Mouse (Mus musculus): ENCODE data around the gene Msi2. TPM values are rescaled to one million over a fixed set of nuclear protein-coding genes. Genes with fewer than 3 reads are reported as not detected.

The Msi2 gene
- total RNA-seq, 4 experiments from 2014 or later: 158 to 319 (median 228) TPM

GRCm38 (mm10) chr11:88560634-88561033, 157.7 kb downstream of the Msi2 start:
- DNase-seq: no peak

- DNase-seq: no peak
Measured at GRCm38 (mm10) chr11:88559365-88559970, 158.8 kb downstream of the Msi2 start.

DNA sequence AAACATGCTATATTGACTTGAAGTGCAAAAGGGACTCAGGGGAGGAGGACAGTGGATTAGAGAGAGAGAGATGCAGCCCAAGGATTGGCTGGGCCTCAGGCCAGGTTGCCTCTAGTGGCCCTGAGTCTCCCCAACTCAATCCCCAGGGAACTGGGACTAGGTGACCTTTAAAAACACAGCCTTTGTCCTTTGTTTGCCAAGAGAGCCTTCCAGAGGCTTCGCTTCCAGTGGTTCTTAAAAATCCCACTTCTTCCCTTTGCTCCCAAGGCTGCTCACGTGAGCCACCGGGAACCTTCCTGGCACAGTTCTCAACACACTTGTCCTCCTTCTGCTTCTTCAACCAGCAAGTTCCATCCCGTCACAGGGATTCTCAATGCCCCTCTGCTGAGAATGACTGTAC, 159.6 kb downstream of the Msi2 start:
- no peak for DNase-seq

- no peak for DNase-seq
Measured at GRCm38 (mm10) chr11:88557828-88558580, 160.3 kb downstream of the Msi2 start.

DNA sequence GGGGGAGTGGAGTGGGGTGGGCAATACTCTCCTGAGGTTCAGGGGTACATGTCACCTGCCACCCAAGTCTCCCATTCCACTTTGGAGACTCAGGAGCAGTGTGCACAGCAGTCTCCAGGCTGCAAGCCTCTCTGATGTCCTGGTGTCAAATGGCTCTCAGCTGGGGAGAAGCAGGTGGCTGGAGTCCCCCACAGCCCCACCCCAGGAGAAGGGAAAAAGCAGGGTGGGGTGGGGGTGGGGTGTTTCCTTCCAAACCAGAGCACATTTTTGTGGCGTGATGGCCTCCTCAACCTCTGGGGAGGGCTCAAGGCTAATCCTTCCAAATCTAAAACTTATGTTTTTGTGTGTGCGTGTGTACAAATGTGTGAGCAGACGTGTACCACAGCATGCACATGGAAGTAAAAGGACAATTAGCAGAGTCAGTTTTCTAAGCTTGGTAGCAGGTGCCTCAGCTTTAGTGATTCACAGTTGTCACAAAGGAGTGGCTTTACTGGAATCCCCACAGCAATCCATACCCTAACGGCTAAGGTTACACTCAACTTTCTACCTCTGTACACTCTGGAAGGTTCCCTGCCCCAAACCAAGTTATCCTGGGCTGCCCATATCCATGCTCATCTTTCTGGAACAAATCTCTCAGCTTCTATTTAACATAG, 161.1 kb downstream of the Msi2 start:
- DNase-seq: no peak

DNA sequence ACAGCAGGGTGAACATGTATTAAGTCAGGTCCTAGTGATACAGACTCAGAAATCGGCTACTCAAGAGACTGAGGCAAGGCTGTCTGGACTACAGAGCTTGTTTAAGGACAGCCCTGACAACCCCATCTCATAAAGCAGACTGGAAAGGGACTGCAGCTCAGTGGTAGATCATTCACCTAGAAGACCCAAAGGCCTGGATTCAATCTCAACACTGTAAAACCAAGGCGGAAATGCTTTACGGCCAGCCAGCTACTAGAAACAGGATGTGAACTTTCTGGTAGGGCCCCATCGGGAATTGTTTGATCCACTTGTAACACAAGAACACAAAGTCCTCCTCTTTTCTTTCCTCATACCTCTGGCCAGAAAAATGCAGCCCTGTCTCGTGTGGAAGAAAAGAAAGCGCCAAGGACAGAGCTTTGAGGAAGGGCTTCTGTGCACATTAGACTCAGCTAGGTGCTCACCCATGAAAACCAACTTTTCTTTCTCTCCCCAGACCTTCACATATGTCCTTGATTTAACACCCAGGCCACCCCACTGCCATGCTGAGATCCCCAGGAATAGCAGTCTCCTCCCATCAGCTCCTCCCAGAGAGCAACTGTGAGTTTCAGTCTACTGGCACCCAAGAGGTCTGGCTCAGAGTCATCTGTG, 162.3 kb downstream of the Msi2 start:
- no peak for DNase-seq

GRCm38 (mm10) chr11:88555232-88555818, 163.0 kb downstream of the Msi2 start:
- DNase-seq: no peak

DNA sequence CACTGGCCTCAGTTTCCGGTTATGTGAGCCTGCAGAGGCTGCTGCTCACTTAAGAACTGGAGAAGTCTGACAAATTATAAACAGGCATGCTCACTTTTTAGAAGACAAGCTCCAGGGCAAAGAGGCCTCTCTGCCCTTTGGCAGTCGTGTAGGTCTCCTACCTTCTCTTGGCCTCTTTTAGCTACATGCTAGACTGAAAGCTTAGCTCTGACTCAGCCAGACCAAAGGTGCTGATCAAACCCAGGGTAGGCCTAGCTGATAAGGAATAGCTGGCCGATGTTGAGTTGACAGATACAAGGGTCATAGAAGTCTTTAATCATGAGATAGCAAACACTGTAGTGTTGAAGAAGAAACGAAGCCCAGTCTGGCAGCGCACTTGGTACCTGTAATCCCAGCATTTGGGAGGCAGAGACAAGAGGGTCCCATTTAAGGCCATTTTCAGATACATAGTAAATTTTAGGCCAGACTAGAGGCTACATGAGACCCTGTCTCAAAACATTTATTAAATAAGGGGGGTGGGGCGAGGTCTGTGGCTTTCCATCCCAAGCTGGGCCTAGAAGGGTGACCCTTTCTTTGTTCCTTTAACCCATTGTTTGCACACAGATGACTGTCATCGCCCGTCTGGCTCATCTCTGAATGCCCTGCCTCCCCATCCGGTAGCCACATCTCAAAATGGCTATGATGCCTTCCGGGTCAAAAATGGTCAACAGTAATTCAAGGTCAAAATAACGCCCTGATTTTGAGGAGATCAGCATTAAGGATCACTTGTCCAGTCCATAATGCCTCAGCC, 164.6 kb downstream of the Msi2 start:
- no peak for DNase-seq

- peak; percentile 73 for DNase-seq
Measured at GRCm38 (mm10) chr11:88552987-88553386, 165.3 kb downstream of the Msi2 start.

DNA sequence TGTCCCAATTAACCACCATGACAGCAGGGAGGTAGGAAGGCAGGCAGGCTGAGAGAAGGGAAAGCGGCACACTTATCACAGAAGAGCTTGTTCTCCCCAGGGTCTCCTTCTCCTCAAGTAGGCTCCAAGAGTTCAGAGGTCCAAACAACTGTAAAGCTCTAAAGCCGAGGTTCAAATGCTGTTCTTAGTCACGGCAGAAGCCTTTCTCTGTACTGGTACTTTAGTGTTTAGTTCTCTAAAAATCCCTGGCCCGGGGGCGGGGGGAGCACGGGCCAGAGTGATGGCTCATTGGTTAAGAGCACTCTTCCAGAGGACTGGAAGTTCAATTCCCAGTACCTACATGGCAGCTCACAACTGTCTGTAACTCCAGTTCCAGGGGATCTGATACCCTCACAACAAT, 165.9 kb downstream of the Msi2 start:
- DNase-seq: no peak

GRCm38 (mm10) chr11:88551034-88551433, 167.3 kb downstream of the Msi2 start:
- DNase-seq: peak; percentile 65

DNA sequence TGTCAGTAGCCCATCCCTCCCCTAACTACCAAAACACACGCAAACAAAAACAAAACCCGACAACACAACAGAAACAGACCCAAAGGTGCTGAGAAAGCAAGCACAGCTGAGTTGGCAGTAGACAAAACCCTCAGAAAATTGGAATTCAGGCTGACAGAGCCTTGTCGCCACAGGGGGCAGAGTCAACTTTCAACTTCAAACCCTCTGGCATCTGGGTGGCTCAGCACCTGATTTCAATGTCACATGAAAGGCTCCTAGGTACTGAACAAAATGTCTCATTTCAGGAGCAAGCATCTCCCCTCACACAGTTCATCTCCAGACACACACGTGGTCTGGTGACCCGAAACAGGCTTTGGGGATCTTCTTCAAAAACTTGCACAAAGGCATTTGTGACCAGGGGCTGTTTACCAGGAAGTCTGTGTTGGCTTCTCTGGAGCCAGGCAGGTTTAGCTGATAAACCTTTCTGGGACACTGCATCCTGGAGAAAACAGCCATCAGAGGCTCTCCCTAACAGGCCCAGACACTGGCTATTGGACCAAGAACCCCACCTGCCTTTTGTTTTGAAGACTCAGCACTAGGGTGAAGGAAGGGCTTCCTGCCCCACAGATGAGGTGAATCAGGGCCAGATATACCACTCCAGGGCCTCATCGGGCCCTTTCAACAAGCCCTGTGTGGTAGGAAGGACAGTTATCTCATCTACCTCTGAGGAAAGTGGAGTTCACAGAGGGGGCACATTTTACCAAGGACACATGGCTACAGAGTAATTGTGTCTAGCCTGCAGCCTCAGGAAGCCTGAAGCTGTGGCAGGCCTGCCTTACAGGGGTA, 168.0 kb downstream of the Msi2 start:
- no peak for DNase-seq

- no peak for DNase-seq
Measured at GRCm38 (mm10) chr11:88549529-88549900, 168.8 kb downstream of the Msi2 start.

DNA sequence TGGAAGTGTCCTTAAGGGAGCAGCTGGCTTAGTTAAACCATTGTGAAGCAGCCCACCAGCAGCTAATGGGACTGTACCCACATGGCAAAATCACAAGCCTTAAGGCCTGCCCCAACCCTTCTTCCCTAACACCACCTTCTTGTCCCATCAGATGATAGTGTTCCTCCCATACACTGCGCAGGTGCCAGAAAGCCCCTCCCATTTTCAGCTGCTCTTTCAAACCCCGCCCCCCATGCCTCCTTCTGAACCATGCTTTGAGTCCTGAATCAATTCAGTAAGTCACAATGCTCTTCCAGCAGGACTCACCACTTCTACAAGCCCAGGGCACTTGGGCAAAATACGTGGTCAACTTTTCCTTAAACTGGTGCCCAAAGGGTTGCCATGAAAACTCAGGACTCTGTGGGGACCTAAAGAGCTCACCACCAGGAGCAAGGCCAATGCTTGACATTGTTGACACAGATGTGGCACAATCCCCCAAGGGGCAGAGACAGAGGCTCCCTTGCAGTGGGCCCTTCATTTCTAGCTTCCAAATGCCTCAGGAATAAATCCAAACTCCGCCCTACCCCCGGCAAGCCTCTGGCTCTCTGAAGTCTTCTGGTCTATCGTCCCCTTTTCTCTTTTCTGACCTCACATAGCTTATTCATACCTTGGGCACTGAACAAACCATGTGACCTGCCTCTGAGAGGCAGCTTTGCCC, 169.3 kb downstream of the Msi2 start:
- no peak for DNase-seq

- no peak for DNase-seq
Measured at GRCm38 (mm10) chr11:88548423-88548822, 169.9 kb downstream of the Msi2 start.

DNA sequence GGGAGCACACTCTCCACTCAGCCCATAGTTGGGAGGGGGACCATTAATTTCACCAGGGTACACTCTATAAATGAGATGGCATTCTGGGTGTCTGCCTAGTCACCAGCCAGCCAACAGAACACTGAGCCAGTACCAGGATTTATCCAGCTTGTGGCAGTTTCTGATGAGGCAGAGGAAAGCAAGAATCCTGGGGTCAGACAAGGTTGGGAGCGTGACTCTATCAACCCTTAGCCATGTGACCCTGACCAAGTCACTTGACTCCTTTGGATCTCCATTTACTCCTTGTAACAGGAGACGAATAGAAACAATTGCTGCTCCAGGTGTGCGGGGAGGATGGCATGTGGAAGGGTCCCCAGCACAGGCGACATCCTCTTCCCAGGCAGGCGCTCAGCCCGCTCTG, 174.5 kb downstream of the Msi2 start:
- DNase-seq: no peak

DNA sequence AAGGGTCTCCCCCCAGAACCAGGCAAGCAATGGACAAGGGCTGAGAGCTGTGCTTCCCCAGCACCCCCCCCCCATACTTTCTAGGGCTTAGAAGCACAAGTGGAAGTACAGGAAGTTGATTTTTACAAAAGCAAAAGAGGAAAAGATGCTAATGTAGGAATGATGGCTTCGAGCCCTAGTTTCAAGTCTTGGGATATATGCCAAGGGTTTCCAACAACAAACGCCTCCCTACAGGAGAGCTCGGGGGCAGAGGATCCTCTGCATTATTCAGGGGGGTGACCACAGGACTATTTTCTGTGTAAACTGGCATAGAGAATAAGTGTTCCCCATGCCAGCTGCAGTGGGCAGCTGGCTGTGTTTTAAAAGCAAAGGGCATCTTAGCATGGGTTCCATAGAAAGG, 175.5 kb downstream of the Msi2 start:
- no peak for DNase-seq

- no peak for DNase-seq
Measured at GRCm38 (mm10) chr11:88541666-88542639, 176.4 kb downstream of the Msi2 start.
